Mouse (Mus musculus) cerebellum, adult 8-10 months (tissue): Measurements from ENCODE around the gene Gbp8.
"Not testable (repeated sequence)": the region's sequence is repeated elsewhere in the genome, so short reads cannot be mapped to it uniquely, and the experiment has no call there.

Source experiments
- DNase-seq: peaks from one replicate; pipeline ENCODE4 v3.0.0; 2022

Gene Gbp8

GRCm38 (mm10) chr5:105053471-105054169, 85.7 kb downstream of the Gbp8 start:
- not testable (repeated sequence) for DNase-seq

- no peak for DNase-seq
These were observed 107.0 kb downstream of the Gbp8 start for GRCm38 (mm10) chr5:105032362-105032761.

GRCm38 (mm10) chr5:105012551-105012950, 126.8 kb downstream of the Gbp8 start:
- DNase-seq, result no peak

- no peak for DNase-seq
These were observed 127.8 kb downstream of the Gbp8 start for GRCm38 (mm10) chr5:105011570-105011969.

- DNase-seq, result no peak
These were observed 129.0 kb downstream of the Gbp8 start for GRCm38 (mm10) chr5:105010376-105010775.

GRCm38 (mm10) chr5:104989411-104989810, 149.9 kb downstream of the Gbp8 start:
- peak; percentile 5 for DNase-seq

GRCm38 (mm10) chr5:104988000-104988399, 151.3 kb downstream of the Gbp8 start:
- no peak for DNase-seq

GRCm38 (mm10) chr5:104986706-104987105, 152.6 kb downstream of the Gbp8 start:
- DNase-seq, result peak; percentile 8

GRCm38 (mm10) chr5:104982535-104982934, 156.8 kb downstream of the Gbp8 start, which contains the start of gene Abcg3:
TSS of gene Abcg3 (minus strand) at chr5:104982718.
- DNase-seq, result no peak

GRCm38 (mm10) chr5:104979040-104979513, 160.3 kb downstream of the Gbp8 start:
- no peak for DNase-seq
